Mouse (Mus musculus): Measurements from ENCODE around the gene Ggt7.
"Not testable (repeated sequence)": the region's sequence is repeated elsewhere in the genome, so short reads cannot be mapped to it uniquely, and the experiment has no call there.

Gene Ggt7

DNA sequence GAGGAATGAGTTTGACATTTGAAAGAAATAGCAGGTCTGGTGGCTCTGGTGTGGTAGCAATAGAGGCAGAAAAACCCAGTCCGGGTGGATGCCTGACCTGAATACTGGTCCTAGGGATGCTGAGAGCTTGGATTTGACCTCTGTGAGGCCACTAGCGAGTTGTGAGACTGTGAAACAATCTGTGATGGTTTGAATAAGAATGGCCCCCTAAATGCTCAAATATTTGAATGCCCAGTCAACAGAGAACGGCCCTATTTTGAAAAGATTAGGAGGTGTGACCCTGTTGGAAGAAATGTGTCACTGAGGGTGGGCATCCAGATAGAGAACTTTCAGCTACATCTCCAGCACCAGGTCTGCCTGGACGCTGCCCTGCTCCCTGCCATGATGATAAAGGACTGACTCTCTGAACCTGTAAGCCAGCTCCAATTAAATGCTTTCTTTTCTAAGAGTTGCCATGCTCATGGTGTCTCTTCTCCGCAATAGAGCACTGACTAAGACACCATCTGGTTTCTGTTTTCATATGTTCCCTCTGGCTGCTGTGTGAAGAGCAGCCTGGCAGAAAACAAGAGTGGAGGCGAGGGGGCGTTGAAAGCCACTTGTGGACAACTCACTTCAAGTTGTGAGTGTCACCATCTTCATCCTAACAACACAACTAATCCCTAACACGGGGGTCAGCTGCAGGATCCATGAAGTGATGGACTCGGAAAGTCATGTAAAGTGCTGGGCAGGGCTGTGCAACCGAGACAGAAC lies 10.1 kb downstream of the Ggt7 start:
- DNase-seq (ENCODE audit: low spot score in 2 of 2): no peak

DNA sequence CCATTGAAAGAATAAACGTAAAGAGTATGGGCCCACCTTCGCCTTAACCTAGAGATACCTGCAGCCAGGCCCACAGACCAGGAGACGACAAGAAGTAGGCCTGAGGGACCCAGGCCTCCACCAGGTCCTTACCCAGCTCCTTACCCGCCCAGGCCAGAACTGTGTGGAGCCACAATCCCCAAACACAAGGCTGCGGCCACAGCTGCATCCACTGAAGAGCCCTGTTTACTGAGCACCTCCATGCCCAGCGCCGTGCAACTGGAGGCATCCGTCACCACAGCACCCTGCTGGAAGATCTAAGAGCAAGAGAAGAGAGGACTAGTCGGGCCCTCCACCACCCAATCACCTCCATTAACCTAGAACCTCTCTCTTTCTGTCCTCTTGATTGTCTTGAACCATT lies 12.2 kb downstream of the Ggt7 start:
- DNase-seq (ENCODE audit: low spot score in 2 of 2): no peak

DNA sequence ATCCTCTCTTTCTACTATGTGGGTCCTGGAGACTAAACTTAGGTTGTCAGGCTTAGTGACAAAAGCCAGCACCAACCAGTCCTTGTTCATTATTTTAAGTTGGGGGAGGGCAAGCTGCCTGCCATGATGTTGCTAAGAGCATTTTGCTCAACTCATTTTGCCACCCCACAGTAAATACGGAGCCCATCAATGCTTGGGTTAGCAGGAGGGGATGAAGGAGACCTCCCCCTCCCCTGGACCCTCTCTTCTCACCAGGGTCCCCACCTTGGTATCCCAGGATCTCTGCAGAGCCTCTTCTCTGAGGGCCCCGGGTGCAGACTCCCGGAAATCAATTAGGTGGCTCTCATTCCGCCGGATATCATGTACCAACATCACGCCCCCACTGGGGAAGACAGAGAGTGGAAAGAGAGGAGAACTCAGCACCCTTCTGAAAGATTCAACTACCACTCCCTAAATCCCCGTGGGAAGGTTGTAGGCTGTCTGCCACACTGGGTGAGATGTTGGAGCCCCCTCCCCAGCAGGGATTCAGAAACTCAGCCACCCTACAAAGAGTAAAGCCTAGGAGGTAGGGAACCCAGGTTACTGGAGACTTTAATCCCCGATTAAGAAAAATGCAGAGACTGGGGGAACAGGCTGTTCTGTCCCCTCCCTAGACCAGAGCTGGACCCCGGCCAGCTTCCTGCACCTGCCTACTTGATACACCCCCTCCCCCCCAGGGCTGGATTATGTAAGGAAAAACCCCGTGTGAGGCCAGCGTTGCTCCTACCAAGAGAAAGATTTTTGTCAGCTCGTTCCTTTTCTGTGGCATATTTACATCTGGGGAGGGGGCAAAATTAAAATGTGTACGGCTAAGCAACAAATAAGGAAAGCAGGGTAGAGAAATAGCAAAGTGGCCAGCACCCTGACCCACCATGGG lies 13.3 kb downstream of the Ggt7 start:
- no peak for DNase-seq (ENCODE audit: low spot score in 2 of 2)

DNA sequence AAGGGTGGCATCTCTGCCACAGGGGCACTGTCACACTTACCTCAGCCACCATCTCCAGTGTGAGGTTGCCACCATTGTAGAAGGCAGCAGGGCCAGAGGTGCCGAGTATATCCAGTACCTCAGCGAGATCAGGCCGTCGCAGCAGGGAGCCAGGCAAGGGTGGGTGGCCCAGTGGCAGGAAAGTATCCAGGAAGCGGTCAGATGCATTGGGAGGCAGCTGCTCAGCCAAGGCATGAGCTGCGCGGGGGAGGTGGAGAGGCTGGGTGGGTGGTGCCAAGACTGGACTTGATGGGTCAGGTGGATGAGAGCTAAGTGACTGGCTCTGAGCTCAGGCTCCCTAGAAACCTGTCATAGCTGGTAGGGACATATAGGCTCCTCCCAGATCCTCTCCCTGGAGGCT lies 15.4 kb downstream of the Ggt7 start:
- no peak for DNase-seq (ENCODE audit: low spot score in 2 of 2)

DNA sequence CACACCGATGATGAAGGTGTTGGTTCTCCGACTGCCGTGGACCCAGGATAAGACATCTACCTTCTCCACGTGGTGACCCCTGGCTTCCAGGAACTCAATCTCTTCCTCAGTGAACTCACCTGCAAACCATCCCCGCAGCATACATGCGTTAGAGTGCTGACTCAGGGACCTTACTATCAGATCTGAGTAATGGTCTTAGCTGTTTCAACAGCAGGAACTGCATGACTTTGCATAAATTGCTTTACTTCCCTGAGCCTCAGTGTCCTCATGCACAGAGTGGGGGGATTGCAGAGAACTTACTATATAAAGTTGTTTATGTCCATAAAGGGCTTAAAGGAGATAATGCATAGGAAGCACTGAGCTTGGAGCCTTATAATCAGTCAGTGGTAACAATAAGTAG lies 27.0 kb downstream of the Ggt7 start:
- DNase-seq (ENCODE audit: low spot score in 2 of 2): no peak

DNA sequence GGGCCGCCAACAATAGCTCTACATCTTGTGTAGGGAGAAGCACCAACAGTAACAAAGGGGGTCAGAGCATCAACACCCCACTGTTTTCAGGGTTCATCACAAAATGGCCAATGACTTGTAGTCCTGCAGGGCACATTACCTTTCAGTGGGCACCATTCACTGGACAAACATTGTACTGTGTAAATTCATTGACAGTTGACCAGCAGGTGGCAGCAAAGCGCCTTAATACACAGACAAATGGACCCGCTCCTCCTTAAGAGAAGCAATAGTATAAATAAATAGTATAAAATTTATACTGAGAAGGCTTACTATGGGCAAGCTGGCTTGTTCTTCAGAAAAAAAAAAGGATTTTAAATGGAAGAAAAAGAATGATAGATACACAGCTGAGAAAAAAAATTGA lies 36.0 kb downstream of the Ggt7 start:
- DNase-seq (ENCODE audit: low spot score in 2 of 2): peak; percentile 18 to 73

DNA sequence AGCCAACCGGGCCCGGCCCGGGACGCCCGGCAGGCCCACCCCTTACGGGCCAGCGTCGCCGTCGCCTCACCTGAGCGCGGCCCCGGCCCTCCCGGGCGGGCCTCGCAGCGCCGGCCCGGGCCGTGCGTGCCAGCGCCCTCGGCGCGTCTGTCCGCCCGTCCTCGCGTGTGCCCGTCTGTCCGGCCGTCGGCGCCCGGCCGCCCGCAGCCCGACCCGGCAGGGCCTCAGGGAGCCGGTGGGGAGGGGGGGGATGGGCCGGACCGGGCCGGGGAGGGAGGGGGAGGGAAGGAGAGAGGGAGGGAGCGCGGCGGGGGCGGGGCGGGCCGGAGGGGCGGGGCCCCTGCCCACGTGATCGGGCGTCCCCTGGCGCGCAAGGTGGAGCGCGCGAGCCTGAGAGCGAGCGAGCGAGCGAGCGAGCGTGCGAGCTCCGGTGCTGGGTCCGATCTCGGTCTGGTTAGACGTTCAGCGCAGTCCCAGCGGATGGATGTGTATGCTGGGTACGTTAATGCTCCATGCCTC lies 44.4 kb downstream of the Ggt7 start, which contains the start of gene Ncoa6:
Gene Ncoa6, minus strand, starts transcription at position 325 of the 519 bp plus-strand sequence.
- DNase-seq (ENCODE audit: low spot score in 2 of 2): peak; percentile 32 to 66

DNA sequence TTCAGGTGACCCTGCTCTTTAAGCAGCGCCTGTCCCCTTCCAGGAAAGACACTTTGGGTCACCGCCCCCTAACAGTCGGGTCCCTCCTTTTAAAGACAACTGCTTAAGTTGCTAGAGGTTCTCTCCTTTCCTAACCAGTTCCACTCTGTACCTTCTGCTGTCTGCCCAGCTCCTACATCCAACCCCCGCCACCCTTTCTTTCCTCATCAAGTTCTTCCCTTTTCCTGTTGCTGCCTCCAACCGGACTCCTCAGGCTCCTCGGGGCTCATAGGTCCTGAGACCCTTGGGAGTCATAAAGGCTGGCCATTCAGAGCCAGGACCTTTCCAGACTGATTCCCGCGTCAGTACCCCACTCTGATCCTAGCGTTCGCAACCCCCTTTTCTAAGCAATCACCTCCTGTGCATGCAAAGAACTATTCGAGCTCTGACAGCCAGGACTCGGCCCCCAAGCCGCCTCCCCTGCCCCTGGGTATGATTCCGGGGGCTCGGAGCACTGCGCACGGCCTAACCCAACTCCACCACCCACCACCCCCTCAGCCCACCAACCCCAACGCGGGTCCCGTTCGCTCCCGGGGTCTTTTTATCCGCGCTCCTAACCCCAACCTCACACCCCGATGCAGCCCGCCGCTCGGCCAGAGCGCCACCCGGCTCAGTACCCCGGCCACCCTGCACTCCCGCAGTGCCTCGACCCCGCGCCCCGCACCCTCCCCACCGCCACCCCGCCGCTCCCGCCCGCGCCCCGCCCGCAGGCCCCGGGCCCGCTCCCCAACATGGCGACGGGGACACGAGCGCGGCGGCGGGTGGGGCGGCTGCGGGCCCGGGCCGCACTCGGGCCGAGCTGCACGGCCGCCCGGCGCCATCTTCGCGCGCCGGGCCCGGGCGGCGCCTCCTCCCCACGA lies 45.1 kb downstream of the Ggt7 start:
- DNase-seq (ENCODE audit: low spot score in 2 of 2): peak; percentile 12 to 33

DNA sequence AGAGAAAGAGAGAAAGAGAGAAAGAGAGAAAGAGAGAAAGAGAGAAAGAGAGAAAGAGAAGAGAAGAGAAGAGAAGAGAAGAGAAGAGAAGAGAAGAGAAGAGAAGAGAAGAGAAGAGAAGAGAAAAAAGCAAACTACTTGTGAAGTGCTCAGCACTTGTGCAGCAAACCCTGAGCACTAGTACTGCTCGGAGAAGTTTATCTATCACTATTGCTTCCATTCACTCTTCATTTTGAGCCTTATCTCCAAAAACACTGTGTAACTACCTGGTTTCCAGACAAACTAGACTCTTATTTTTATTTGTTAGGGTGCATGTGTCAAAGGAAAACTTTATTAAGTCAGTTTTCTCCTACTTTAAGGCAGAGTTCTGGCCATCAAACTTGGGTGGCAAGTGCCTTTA lies 51.2 kb downstream of the Ggt7 start:
- no peak for DNase-seq (ENCODE audit: low spot score in 2 of 2)

DNA sequence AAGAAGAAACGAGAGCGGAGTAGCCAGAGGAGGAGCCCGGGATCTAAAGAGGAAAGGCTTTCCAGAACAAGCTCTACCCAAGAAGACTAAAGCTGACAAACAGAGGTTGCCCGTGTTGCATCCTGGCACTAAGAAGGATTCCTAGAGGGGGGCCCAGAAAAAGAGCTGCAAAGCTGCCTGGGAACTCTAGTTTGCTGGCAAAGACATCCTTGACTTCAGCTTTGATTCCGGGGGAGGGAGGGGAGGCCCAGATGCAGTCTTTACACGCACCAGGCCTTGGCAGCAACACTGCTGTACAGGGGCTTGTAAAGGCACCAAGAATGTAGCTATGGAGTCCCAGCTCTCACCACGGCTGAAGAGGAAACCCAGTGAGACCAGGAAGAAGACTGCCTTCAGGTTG lies 64.4 kb downstream of the Ggt7 start:
- DNase-seq (ENCODE audit: low spot score in 2 of 2): no peak

DNA sequence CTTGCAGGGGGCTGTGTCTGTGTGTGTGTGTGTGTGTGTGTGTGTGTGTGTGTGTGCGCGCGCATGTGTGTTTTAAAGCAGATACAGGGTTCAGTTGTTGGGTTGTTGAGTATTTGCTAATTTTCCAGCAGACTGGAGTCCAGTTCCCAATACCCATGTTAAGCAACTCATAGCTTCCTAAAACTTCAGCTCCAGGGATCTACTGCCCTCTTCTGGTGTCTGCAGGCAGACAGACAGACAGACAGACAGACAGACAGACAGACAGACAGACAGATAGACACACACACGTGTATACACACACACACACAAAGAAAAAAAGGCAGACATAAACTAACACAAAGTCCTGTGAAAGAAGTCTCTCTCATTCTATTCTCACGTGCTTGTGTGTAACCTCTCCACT lies 66.8 kb downstream of the Ggt7 start:
- no peak for DNase-seq (ENCODE audit: low spot score in 2 of 2)

DNA sequence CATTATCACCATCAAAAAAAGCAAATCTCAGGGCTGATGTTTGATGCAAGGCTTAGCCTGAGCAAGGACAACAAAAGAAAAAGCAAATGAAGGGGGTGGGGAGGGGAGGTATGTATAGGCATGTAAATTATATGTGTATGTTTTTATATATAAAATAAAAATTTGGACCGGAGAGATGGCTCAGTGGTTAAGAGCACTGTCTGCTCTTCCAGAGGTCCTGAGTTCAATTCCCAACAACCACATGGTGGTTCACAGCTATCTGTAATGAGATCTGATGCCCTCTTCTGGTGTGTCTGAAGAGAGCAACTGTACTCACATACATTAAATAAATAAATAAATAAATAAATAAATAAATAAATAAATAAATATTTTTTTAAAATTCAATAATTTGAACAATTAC lies 70.1 kb downstream of the Ggt7 start:
- DNase-seq (ENCODE audit: low spot score in 2 of 2): not testable (repeated sequence)

DNA sequence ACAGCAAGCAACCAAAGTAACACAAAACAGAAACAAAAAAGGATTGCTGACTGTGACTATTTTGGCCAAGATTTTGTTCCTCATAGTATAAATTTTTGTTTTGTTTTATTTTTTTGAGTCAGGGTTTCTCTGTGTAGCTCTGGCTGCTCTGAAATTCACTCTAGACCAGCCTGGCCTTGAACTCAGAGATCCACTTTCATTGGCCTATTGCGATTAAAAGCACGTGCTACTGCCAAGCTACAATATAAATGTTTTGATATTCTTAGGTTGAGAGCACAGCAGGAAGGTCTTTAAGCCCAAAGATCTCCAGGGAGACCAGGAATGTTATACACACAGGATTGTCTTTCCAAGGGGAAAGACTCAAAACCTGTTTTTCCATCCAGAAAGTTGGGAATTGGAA lies 74.6 kb downstream of the Ggt7 start:
- DNase-seq (ENCODE audit: low spot score in 2 of 2): no peak

DNA sequence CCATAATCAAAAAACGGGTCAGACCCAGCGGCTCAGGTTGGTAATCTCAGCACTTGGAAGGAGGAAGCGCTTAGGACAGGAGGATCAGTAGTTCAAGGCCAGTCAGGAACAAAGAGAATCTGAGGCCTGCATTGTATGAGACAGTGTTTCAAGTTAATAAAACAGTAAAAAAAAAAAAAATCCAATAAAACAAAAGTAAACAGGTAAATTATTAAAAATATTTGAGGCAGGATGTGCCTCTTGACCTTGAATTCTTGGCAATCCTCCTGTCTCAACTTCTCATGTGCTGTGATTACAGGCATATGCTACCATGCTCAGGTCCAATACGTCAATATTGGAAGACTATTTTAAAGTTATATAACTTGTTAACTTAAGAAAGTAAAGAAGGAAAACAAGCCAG lies 75.1 kb downstream of the Ggt7 start:
- no peak for DNase-seq (ENCODE audit: low spot score in 2 of 2)
